Mouse (Mus musculus): ENCODE measurements at regions not wholly inside any gene's neighbourhood (a gene's known extent, or its start where the extent isn't known, plus 50 kb on each side); places are given as distances from the start of the nearest gene placed in this dataset.

DNA sequence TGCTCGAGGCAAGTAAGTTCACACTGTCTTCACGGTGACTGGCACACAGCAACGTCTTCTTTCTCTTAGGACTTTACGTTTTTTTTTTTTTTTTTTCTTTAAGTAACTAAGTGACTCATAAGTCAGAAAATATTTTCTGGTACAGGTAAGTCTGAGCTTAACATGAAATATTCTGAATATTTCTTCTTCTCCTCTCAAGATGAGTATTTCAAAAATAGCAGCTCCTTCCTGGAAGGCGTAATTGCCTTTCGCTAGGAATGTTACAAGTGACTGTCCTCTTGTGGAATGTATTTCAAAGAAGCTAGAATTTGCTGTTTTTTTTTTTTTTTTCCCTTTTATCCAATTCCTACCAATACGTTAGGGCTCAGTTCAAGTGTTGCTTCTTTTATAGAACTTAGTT is 124.8 kb downstream of the Klf5 start:
- DNase-seq (ENCODE audit: extremely low spot score in 1 of 2, low spot score in 2 of 2) = no peak
- intact Hi-C loops (cut with DNase I) = no loop called here

DNA sequence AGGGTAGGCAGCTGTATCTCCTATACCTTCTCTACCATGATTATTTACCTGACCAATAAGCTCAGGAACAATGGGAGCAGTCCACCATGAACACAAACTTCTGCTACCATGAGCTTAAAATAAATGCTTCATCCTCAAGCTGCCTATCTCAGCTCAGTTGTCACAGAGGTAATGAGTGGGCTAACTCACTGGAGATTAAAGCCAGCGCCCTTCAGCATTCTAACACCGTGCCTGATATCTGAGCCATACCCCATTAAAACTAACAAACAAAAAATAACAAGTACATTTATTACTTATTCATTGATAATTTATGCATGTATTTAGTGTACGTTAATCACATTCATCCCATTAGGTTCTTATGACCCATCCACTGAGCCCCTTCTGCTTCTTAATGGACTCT is 128.6 kb downstream of the Klf5 start:
- no peak for DNase-seq (ENCODE audit: extremely low spot score in 1 of 2, low spot score in 2 of 2)
- intact Hi-C loops (cut with DNase I) = no loop called here

DNA sequence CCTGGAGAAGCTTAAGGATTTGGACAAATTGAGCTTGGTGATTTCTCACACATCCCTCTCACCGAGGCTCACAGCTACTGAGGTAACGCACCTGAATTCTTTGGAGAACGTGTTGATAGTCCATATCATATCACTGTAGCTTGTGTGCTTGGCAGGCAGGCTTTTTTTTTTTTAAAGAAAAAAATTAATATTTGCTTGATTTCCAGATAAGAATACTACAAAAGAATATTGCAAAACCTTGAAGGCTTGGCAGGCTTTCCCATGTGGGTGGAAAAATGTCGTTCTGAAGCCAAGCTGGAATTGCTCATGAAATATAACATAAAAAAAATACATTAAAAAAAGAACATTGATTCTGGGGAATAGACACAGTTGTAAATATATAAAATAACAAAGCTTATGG is 131.8 kb downstream of the Klf5 start:
- DNase-seq (ENCODE audit: extremely low spot score in 1 of 2, low spot score in 2 of 2) = no peak
- intact Hi-C loops (cut with DNase I) = no loop called here

DNA sequence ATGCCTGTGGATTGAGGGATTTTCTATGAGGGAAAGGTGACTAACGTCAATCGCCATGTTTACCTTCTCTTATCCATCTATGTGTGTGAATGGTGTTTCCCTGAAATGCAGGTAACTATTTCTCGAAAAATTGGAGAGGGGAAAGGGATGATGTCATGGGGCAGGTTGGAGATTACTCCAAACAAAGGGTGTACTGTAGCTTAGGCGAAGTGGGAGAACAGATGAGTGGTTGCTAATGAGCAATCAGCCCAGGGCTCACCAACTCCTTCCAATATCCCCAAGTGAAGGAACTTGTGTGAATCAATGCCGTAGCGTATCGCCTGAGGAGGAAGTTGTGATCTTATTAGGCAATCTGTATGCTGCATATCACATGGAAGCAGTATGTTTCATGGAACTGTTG is 133.2 kb downstream of the Klf5 start:
- intact Hi-C loops (cut with DNase I) = no loop called here
- no peak for DNase-seq (ENCODE audit: extremely low spot score in 1 of 2, low spot score in 2 of 2)

DNA sequence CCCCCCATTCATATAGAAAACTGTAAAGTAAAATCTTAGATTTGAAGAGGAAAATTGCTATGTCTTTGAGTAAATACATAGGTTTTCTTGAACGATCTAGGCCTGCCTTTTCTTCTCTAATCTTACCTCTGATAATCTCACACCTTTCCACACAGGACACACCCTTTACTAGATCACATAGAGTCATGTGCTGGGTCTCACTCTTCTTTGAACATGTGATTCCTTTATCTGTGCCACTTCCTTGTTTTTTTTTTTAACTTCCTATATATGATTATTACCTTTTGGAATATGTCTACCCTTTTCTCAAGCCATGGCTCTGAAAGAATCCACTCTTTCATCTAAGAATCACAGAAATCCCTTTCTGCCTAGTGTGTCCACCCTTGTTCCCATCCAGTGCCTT is 136.2 kb downstream of the Klf5 start:
- no peak for DNase-seq (ENCODE audit: extremely low spot score in 1 of 2, low spot score in 2 of 2)
- intact Hi-C loops (cut with DNase I) = no loop called here

DNA sequence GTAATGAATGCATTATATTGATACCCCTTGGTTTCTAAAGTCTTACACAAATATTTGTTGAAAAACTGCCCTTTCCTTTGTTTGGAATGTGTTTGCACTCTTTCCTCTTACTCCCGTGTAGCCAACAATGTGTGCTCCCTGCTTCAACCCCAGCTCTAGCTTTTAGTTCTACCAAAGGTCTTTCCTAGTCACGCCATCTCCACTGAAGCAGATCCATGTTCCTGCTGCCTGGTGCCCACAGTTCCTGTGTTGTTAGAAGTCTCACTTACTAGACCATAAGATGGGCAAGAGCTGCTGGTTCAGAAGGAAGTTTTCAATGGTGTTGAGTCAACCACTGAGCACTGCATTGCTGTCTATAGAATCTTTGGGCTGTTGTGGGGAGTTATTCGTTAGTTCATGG is 137.0 kb downstream of the Klf5 start:
- DNase-seq (ENCODE audit: extremely low spot score in 1 of 2, low spot score in 2 of 2) = no peak
- intact Hi-C loops (cut with DNase I) = no loop called here

DNA sequence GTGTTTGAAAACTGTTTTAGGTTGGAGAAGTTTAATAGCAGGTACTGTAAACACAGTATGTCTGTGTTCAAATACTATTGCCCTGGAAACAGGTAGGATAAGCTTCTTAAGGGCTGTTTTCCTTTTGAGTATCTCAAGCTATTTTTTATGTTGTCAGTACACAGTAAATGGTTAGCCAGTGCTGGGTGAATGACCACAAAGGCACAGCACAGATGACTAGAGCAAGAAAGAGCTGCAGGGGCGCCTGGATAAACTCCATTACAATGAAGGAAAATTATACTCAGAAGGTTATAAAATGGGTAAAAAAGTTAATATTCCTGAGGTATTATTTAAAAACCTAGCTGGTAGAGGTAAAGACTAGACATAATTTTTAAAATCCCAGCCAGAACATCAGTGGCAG is 137.6 kb downstream of the Klf5 start:
- intact Hi-C loops (cut with DNase I) = no loop called here
- no peak for DNase-seq (ENCODE audit: extremely low spot score in 1 of 2, low spot score in 2 of 2)

DNA sequence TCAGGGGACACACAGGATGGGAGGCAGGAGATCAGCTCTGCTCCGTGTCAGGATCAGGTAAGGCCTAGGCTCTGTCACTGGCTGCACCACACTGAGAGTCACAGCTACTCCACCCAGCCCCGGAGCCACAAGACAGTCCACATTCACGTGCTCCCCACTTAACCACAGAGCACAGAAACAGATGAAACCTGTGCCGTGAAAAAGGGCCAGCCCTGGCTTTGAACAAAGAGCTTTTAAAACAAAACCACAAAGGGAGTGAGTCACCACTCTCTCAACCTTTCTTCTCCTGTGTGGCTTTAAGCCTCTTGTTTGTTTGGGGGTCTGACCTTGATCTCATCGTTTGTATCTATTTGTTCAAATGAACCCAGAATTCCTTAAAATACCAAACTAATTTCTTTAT is 150.6 kb downstream of the Klf5 start:
- intact Hi-C loops (cut with DNase I) = no loop called here

DNA sequence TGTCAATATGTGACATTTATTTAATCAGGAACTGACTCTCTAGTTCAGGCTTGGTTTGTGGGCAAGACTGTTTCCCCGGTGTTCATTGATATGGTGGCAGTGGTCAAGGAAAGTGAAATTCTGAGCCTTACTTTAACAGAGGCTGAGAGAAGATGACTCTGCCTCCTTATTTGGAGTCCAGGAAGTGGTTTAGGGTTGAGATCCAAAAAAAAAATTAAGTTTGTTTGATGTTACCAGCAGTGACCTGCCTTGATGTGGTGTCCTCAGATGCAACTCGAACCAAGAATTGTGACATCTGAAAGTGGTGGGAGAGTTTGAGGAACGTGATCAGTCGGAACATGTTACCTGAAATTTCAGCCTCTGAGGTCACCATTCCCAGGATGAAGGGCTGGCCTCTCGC is 151.4 kb downstream of the Klf5 start:
- intact Hi-C loops (cut with DNase I) = no loop called here
- no peak for DNase-seq (ENCODE audit: extremely low spot score in 1 of 2, low spot score in 2 of 2)

More for the DNA sequence above, 150.6 kb downstream of the Klf5 start:
- no peak for DNase-seq (ENCODE audit: extremely low spot score in 1 of 2, low spot score in 2 of 2)

DNA sequence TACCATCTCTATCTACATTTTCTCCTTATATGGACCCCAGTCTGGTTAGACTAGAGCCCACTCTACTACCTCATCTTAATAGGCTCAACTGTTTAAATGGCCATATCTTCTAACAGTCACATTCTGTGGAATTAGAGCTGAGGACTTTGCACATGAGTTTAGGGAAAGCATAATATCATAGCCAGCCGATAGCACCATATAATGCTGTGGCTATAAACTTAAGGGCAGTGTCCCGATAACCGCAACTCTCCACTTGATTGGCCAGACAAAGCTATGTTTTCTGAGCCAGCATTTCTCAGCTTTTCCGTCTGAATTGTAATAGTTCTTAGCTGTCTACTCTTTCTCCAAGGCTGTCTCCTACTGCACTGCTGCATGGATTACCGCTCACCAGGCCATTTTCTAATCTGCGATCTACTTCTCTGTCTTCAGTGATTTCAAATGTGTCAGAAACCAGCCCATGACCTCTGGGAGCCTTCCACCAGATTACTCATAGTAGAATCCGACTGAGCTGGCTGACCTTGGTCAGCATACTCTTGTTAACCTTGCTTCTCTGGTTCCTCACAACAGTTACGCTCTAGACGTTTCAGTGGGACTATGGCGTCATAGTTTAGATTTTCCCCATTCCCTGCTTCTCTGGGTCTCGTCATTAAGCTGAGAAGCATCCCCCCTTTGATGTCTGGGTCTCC is 152.8 kb downstream of the Klf5 start:
- intact Hi-C loops (cut with DNase I) = no loop called here

DNA sequence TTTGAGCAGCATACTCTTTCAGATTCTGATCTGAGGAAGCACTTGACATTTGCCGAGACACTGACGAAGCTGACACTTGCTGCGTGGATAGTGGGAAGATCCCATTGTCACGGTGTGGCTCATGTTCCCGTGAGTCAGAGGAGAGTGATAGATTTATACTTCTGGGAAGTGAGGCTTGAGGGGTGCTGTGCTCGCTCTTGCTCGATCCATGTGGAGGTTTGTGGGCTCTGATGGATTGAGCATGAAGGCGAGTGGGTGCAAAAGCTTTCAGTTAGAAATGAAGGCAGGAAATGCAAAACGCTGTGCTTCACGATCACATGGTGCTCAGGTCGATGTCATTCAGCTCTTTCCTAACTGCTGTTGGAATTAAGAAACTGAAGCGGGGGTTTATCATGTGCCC is 155.4 kb downstream of the Klf5 start:
- intact Hi-C loops (cut with DNase I) = no loop called here
- no peak for DNase-seq (ENCODE audit: extremely low spot score in 1 of 2, low spot score in 2 of 2)

More for the DNA sequence above, 152.8 kb downstream of the Klf5 start:
- no peak for DNase-seq (ENCODE audit: extremely low spot score in 1 of 2, low spot score in 2 of 2)

DNA sequence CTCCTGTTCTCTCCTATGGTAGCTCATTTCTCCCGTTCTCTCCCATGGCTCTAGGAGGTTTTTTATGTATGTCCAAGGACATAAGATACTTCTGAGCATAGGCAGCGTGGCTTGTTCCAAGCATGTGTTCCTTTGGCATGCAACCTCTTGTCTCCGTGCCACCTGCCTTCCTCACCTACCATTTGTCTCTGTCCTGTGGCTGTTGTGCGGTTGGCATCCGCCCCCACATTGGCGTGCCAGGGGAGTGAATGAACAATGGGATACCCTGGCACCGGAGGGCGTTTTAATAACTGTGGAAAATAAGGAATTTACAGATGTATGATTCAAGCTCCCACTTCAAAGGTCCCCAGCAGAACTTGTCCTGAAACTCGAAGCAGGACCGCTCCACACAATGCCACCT is 158.1 kb downstream of the Klf5 start:
- DNase-seq (ENCODE audit: extremely low spot score in 1 of 2, low spot score in 2 of 2) = no peak
- intact Hi-C loops (cut with DNase I) = no loop called here

DNA sequence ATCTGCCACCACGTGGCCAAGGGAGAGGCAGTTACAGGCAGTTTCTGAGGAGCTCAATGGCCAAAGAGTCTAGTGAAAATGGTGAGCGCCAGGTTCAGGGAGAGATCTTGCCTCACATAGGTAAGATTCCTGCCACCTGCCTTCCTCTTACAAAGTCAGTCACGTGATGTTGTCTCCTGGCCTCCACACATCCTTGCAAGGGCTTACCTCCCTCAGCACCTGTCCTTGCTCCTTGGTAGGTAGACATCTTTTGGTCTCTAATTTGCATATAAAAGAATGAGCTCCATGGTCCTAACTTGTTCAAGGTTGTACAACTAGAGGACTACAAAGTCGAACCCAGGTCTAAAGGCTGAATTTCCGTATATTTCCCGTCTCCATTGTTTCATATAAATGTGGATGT is 159.1 kb downstream of the Klf5 start:
- DNase-seq (ENCODE audit: extremely low spot score in 1 of 2, low spot score in 2 of 2) = no peak
- intact Hi-C loops (cut with DNase I) = no loop called here

DNA sequence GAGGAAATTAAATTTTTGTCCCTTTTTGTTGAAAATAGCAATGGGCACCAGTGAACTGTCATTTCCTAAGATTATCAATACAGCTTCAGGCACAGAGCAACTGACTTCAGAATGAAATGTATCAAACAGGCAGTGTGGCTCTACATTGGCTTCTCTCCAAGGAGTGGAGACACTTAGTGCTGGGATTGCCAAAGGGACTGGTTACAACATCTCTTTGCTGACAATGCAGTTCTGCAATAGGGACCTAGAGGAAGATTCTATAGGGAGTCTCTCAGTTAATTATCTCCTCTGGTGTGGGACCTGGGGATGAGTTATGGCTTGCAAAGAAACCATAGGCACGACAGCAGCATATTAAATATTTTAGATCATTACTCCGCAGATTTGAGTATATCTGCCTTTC is 173.6 kb downstream of the Klf5 start:
- intact Hi-C loops (cut with DNase I) = no loop called here
- DNase-seq (ENCODE audit: extremely low spot score in 1 of 2, low spot score in 2 of 2) = no peak

DNA sequence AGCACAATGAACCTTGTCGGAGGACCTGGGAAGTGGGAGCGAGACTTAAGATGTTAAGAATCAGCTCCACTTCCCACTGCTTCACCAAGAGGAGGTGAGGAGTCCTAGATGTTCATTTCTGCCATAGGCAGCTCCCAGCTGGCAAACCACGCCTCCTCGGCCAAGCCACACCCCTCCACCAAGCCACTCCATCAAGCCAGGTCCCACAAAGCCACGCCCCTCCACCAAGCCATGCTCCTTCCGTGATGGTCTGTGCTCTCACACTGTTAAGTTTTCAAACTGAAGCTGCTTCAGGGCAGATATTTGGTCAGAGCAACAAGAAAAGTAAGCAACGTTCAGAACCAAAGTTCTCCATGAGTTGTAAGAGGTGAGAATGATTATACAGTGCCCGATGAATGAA is 176.8 kb downstream of the Klf5 start:
- intact Hi-C loops (cut with DNase I) = no loop called here
- no peak for DNase-seq (ENCODE audit: extremely low spot score in 1 of 2, low spot score in 2 of 2)

DNA sequence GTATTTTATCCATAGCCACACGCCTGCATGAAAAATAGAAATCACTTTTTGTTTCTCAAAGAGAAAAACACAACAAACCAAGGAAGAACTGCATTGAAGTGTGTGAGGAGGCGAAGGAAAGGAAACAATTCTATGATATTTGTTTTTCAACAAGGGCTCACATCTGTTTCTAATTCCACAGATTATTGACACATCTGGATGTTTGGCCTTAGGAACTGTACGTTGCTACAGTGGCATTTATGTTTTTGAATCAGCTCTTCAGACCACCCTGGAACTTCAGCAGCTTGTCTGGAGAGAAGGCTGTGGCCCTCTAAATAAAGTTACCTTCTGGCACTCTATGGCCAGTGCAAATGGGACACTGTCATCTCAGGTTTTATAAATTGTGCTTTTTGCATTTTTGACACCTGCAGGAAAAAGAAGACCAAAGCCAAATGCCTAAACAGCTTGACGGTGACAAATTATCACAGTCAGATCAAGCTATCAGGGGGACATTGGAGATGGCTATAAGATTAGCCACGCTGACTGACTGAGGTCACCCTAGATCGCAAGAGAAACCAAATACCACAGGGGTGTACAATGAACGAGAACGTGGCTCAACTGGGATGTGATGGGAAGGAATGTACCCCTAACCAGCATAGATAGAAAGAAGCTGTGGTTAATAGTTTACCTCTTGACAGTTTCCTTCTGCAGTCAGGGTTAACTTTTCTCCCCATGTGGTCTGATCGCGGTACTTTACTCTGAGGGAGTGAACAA is 182.0 kb downstream of the Klf5 start:
- DNase-seq (ENCODE audit: extremely low spot score in 1 of 2, low spot score in 2 of 2) = no peak
- intact Hi-C loops (cut with DNase I) = no loop called here

DNA sequence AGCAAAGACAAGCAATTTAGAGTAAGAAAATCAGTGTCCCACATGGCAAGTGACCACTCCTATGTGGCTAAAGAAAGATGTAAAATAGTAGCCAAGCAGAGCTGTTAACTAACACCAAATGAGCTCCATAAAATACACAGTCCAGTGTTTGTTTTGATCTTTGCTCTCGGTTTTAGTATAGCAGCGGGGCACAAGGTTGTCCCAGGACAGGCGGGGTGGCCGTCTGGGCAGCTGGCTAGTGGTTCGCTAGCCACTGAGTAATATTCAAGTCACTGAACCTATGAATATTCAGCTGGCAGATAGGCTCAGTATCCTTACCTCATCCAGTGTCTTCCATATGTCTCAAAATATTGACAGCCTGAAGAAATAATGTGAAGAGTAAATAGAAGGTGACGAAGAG is 189.5 kb downstream of the Klf5 start:
- intact Hi-C loops (cut with DNase I) = no loop called here
- DNase-seq (ENCODE audit: extremely low spot score in 1 of 2, low spot score in 2 of 2) = no peak

DNA sequence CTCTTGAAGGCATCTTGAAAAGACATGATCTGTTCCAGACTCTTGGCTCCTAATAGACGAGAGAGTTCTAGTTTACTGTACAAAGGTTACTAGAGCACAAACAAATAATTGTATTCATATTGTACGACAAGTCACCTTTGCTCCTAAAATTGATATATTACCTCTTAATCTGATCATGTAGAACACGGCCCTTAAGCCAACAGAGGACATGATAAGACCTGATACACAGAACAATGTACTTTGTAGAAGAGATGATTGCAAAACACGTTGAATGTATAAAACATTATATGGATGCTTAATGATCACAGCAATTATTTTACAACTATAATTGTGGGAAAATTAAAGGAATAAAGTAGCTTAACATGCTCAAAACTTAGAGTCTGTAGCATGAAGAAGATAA is 194.7 kb downstream of the Klf5 start:
- intact Hi-C loops (cut with DNase I) = no loop called here
- no peak for DNase-seq (ENCODE audit: extremely low spot score in 1 of 2, low spot score in 2 of 2)

DNA sequence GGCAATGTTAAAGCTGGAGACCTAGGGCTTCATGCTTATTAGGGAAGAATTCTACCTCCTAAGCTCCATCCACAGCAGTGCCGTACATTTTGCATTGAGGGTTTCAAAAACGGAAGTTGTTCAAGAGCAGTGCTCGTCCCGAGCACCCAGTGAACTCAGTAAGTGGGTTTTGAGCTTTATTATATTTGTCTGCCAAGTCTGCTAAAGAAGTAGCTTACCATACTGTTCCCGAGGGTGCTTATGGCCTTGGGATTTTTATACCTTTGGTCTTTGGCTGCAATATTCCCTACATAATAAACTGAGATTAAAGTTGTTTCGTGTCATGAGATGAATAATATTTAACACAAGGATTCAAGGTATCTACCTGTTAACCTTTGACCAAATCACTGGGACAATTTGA is 195.2 kb downstream of the Klf5 start:
- DNase-seq (ENCODE audit: extremely low spot score in 1 of 2, low spot score in 2 of 2) = no peak
- intact Hi-C loops (cut with DNase I) = no loop called here

DNA sequence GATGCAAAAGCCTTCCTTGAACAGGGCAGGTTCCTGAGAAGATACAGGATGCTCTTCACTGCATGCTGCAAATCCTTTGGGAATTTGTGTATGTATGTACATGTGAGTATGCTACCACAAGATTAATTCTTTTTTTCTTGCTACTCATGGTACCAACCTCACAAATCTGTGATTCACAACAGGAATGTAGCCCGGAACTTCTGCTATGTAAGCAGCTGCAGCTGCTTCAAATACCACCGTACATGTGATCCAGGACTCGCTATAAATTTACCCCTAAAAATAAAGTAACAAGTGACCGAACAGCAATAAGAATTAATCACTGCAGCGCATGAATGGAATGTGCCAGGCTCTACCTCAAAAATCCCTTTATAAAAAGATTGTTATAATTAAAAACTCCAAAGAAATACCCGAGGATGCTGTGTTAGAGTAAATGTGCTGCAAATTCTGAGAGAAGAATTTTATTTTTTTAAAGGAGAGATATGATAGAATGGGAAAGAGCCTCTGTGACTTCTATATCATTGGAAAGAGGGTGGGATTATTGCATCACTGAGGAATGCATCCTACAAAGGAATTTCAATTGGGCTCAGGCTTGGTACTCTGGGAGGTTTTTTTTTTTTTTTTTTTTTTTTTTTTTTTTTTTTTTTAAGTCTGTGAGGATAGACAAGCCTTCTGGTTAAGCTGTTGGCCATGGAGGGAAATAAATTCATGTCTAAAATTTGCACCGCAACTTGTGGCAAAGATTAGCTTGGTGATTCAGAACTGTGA is 201.2 kb downstream of the Klf5 start:
- DNase-seq (ENCODE audit: extremely low spot score in 1 of 2, low spot score in 2 of 2) = no peak
- intact Hi-C loops (cut with DNase I) = no loop called here
